Mouse (Mus musculus): Measurements from ENCODE around the gene Mettl24. TPM values are rescaled to one million over a fixed set of nuclear protein-coding genes. Genes with fewer than 3 reads are reported as not detected.
A peak's percentile ranks its signal among the peaks of the same experiment; 100 is the strongest.

The Mettl24 gene
- polyA plus RNA-seq, 1 experiment from 2014 or later, result 0.53 TPM

GRCm38 (mm10) chr10:40674151-40674550 lies 8.9 kb upstream of the Mettl24 start:
- Histone ChIP-seq H3K4me1 (ENCODE audit: control insufficient read depth, insufficient read depth, low read length) (no peaks in the 10 kb centered on the region), H3K9me3 (ENCODE audit: control insufficient read depth, low read length) (no peaks in the 10 kb centered on the region), H3K27me3 (ENCODE audit: control insufficient read depth, insufficient read depth, low read length) (no peaks in the 10 kb centered on the region), H3K4me3 (ENCODE audit: low read depth, low read length) (no peak overlapping the region), H3K9ac (ENCODE audit: low read length) (no peak overlapping the region), H3K27ac (ENCODE audit: low read depth, low read length) (no peak overlapping the region), H3K36me3 (ENCODE audit: control insufficient read depth, insufficient read depth, low read length) (no peaks in the 10 kb centered on the region), H3K4me2 (peak overlapping the region; percentile 23; the same call in 1 of the 2 replicates)
- no peak for DNase-seq (ENCODE audit: low spot score, missing footprints)
- WGBS, result 16% methylated on average over 13 of the region's 13 CpGs
- peak; percentile 33; the same call in 1 of the 2 replicates for ATAC-seq (ENCODE audit: low FRiP score)

GRCm38 (mm10) chr10:40675921-40676320 lies 7.2 kb upstream of the Mettl24 start:
- Histone ChIP-seq H3K36me3 (ENCODE audit: control insufficient read depth, insufficient read depth, low read length) (no peaks in the 10 kb centered on the region), H3K4me3 (ENCODE audit: low read depth, low read length) (no peak overlapping the region), H3K27ac (ENCODE audit: low read depth, low read length) (no peak overlapping the region), H3K9ac (ENCODE audit: low read length) (no peak overlapping the region), H3K9me3 (ENCODE audit: control insufficient read depth, low read length) (no peaks in the 10 kb centered on the region), H3K4me2 (no peak overlapping the region), H3K27me3 (ENCODE audit: control insufficient read depth, insufficient read depth, low read length) (no peaks in the 10 kb centered on the region), H3K4me1 (ENCODE audit: control insufficient read depth, insufficient read depth, low read length) (no peaks in the 10 kb centered on the region)
- no peak for DNase-seq (ENCODE audit: low spot score, missing footprints)
- WGBS, result 90% methylated on average over 7 of the region's 7 CpGs
- ATAC-seq (ENCODE audit: low FRiP score), result no peak

GRCm38 (mm10) chr10:40678477-40678876 lies 4.6 kb upstream of the Mettl24 start:
- Histone ChIP-seq H3K4me2 (no peak overlapping the region), H3K27ac (ENCODE audit: low read depth, low read length) (no peak overlapping the region), H3K4me1 (ENCODE audit: control insufficient read depth, insufficient read depth, low read length) (0 out of 2 replicates have a peak, but pooled peaks cover 3% of the 10 kb centered on the region), H3K4me3 (ENCODE audit: low read depth, low read length) (no peak overlapping the region), H3K27me3 (ENCODE audit: control insufficient read depth, insufficient read depth, low read length) (no peaks in the 10 kb centered on the region), H3K9ac (ENCODE audit: low read length) (no peak overlapping the region), H3K9me3 (ENCODE audit: control insufficient read depth, low read length) (no peaks in the 10 kb centered on the region), H3K36me3 (ENCODE audit: control insufficient read depth, insufficient read depth, low read length) (no peaks in the 10 kb centered on the region)
- DNase-seq (ENCODE audit: low spot score, missing footprints), result no peak
- ATAC-seq (ENCODE audit: low FRiP score), result no peak
- WGBS, result 89% methylated on average over 3 of the region's 3 CpGs

- Histone ChIP-seq H3K4me1 (ENCODE audit: control insufficient read depth, insufficient read depth, low read length) (0 out of 2 replicates have a peak, but pooled peaks cover 3% of the 10 kb centered on the region), H3K27ac (ENCODE audit: low read depth, low read length) (no peak overlapping the region), H3K4me3 (ENCODE audit: low read depth, low read length) (no peak overlapping the region), H3K27me3 (ENCODE audit: control insufficient read depth, insufficient read depth, low read length) (no peaks in the 10 kb centered on the region), H3K36me3 (ENCODE audit: control insufficient read depth, insufficient read depth, low read length) (no peaks in the 10 kb centered on the region), H3K4me2 (peak overlapping the region; percentile 92), H3K9me3 (ENCODE audit: control insufficient read depth, low read length) (no peaks in the 10 kb centered on the region), H3K9ac (ENCODE audit: low read length) (no peak overlapping the region)
- ATAC-seq (ENCODE audit: low FRiP score) (no peak), DNase-seq (ENCODE audit: low spot score, missing footprints) (no peak)
- WGBS, result 34% methylated on average over 8 of the region's 8 CpGs
These were observed 612 bp upstream of the Mettl24 start for GRCm38 (mm10) chr10:40682470-40682869.

GRCm38 (mm10) chr10:40683868-40684253 lies 779 bp downstream of the Mettl24 start:
- no peaks in the 10 kb centered on the region for H3K9me3 ChIP-seq (ENCODE audit: control insufficient read depth, low read length)
- no peak overlapping the region for H3K27ac ChIP-seq (ENCODE audit: low read depth, low read length)
- H3K9ac ChIP-seq (ENCODE audit: low read length), result no peak overlapping the region
- DNase-seq (ENCODE audit: low spot score, missing footprints) (peak; percentile 86), ATAC-seq (ENCODE audit: low FRiP score) (no peak; the same call in 1 of the 2 replicates)
- no peaks in the 10 kb centered on the region for H3K27me3 ChIP-seq (ENCODE audit: control insufficient read depth, insufficient read depth, low read length)
- H3K4me1 ChIP-seq (ENCODE audit: control insufficient read depth, insufficient read depth, low read length), result 0 out of 2 replicates have a peak, but pooled peaks cover 3% of the 10 kb centered on the region
- no peaks in the 10 kb centered on the region for H3K36me3 ChIP-seq (ENCODE audit: control insufficient read depth, insufficient read depth, low read length)
- 60% methylated on average over 9 of the region's 9 CpGs for WGBS
- no peak overlapping the region for H3K4me3 ChIP-seq (ENCODE audit: low read depth, low read length)
- peak overlapping the region; percentile 92; the same call in 1 of the 2 replicates for H3K4me2 ChIP-seq

- Histone ChIP-seq H3K4me3 (ENCODE audit: low read depth, low read length) (no peak overlapping the region), H3K4me2 (no peak overlapping the region), H3K9ac (ENCODE audit: low read length) (no peak overlapping the region), H3K27ac (ENCODE audit: low read depth, low read length) (no peak overlapping the region), H3K4me1 (ENCODE audit: control insufficient read depth, insufficient read depth, low read length) (0 out of 2 replicates have a peak, but pooled peaks cover 3% of the 10 kb centered on the region), H3K9me3 (ENCODE audit: control insufficient read depth, low read length) (no peaks in the 10 kb centered on the region), H3K27me3 (ENCODE audit: control insufficient read depth, insufficient read depth, low read length) (no peaks in the 10 kb centered on the region), H3K36me3 (ENCODE audit: control insufficient read depth, insufficient read depth, low read length) (no peaks in the 10 kb centered on the region)
- ATAC-seq (ENCODE audit: low FRiP score) (no peak), DNase-seq (ENCODE audit: low spot score, missing footprints) (no peak)
- WGBS, result 95% methylated on average over 7 of the region's 7 CpGs
These were observed 1.2 kb downstream of the Mettl24 start for GRCm38 (mm10) chr10:40684326-40684725.

- ATAC-seq (ENCODE audit: low FRiP score) (no peak), DNase-seq (ENCODE audit: low spot score, missing footprints) (no peak)
- H3K36me3 ChIP-seq (ENCODE audit: control insufficient read depth, insufficient read depth, low read length), result no peaks in the 10 kb centered on the region
- H3K27ac ChIP-seq (ENCODE audit: low read depth, low read length), result no peak overlapping the region
- 0 out of 2 replicates have a peak, but pooled peaks cover 3% of the 10 kb centered on the region for H3K4me1 ChIP-seq (ENCODE audit: control insufficient read depth, insufficient read depth, low read length)
- no peak overlapping the region for H3K4me2 ChIP-seq
- 31% methylated on average over 8 of the region's 8 CpGs for WGBS
- H3K9me3 ChIP-seq (ENCODE audit: control insufficient read depth, low read length), result no peaks in the 10 kb centered on the region
- H3K27me3 ChIP-seq (ENCODE audit: control insufficient read depth, insufficient read depth, low read length), result no peaks in the 10 kb centered on the region
- H3K4me3 ChIP-seq (ENCODE audit: low read depth, low read length), result no peak overlapping the region
- no peak overlapping the region for H3K9ac ChIP-seq (ENCODE audit: low read length)
These were observed 2.6 kb downstream of the Mettl24 start for GRCm38 (mm10) chr10:40685641-40686040.

- H3K27ac ChIP-seq (ENCODE audit: low read depth, low read length), result no peak overlapping the region
- DNase-seq (ENCODE audit: low spot score, missing footprints), result no peak
- H3K9ac ChIP-seq (ENCODE audit: low read length), result no peak overlapping the region
- H3K27me3 ChIP-seq (ENCODE audit: control insufficient read depth, insufficient read depth, low read length), result no peaks in the 10 kb centered on the region
- H3K4me3 ChIP-seq (ENCODE audit: low read depth, low read length), result no peak overlapping the region
- no peaks in the 10 kb centered on the region for H3K36me3 ChIP-seq (ENCODE audit: control insufficient read depth, insufficient read depth, low read length)
- no peaks in the 10 kb centered on the region for H3K9me3 ChIP-seq (ENCODE audit: control insufficient read depth, low read length)
- WGBS, result 93% methylated on average over 4 of the region's 4 CpGs
- no peak for ATAC-seq (ENCODE audit: low FRiP score)
- 0 out of 2 replicates have a peak, but pooled peaks cover 3% of the 10 kb centered on the region for H3K4me1 ChIP-seq (ENCODE audit: control insufficient read depth, insufficient read depth, low read length)
- H3K4me2 ChIP-seq, result no peak overlapping the region
These were observed 3.9 kb downstream of the Mettl24 start for GRCm38 (mm10) chr10:40686976-40687375.

- no peaks in the 10 kb centered on the region for H3K36me3 ChIP-seq (ENCODE audit: control insufficient read depth, insufficient read depth, low read length)
- no peak overlapping the region for H3K4me2 ChIP-seq
- no peak overlapping the region for H3K9ac ChIP-seq (ENCODE audit: low read length)
- DNase-seq (ENCODE audit: low spot score, missing footprints), result no peak
- 0 out of 2 replicates have a peak, but pooled peaks cover 3% of the 10 kb centered on the region for H3K4me1 ChIP-seq (ENCODE audit: control insufficient read depth, insufficient read depth, low read length)
- WGBS, result 91% methylated on average over 2 of the region's 2 CpGs
- no peak overlapping the region for H3K4me3 ChIP-seq (ENCODE audit: low read depth, low read length)
- H3K9me3 ChIP-seq (ENCODE audit: control insufficient read depth, low read length), result no peaks in the 10 kb centered on the region
- H3K27me3 ChIP-seq (ENCODE audit: control insufficient read depth, insufficient read depth, low read length), result no peaks in the 10 kb centered on the region
- no peak overlapping the region for H3K27ac ChIP-seq (ENCODE audit: low read depth, low read length)
- no peak for ATAC-seq (ENCODE audit: low FRiP score)
These were observed 4.3 kb downstream of the Mettl24 start for GRCm38 (mm10) chr10:40687407-40687806.

Data from midbrain, embryonic 11.5 days (tissue).